26 mouse cellular contexts compared by ENCODE assay signal in the genomic region with DNA sequence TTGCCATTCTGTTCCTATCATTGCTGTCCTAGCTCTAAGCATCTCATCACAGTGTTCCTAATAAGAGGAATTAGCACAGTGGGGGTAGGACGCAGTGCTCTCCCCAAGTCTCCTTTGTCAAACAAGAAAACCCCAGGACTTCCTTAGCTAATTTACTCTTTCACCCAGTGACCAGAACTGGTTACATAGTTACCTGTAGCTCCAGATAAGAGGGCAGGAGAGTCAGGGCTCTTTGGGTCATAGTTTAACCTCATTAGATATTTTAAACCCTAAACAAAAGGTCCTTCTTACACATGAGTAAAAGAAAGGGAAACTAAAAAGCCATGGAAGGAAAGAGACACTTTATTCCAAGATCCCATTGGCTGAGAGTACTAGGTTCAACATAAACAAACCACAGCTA. TPM values are rescaled to one million over a fixed set of nuclear protein-coding genes. Genes with fewer than 3 reads are reported as not detected.
"Had no signal": no experiment of that assay in that cellular context is flagged by ENCODE, and none has a peak within 500 bp of the region (broad histone marks: within the 10 kb centered on the region; RNA-seq: fewer than 3 reads in every experiment).

No protein-coding gene starts in this region.

- DNase-seq: gastrocnemius, adult 2 months; gastrocnemius, postnatal 10 days; gastrocnemius, postnatal 25 days; heart, adult 18-20 months; heart, postnatal 10 days; heart, postnatal 36 days; kidney, adult 18-20 months; kidney, adult 9 months; kidney, postnatal 14 days; kidney, postnatal 4 days; liver; liver, embryonic 13.5 days had no signal

- H3K9me3 ChIP-seq: heart, embryonic 10.5 days; heart, embryonic 12.5 days; hindbrain, embryonic 13.5 days; hindbrain, embryonic 15.5 days; kidney, embryonic 15.5 days; limb, embryonic 10.5 days; limb, embryonic 12.5 days; liver, embryonic 13.5 days; liver, embryonic 15.5 days had no signal

- H3K27ac ChIP-seq: gastrocnemius, adult 2 months; heart, embryonic 10.5 days; hindbrain, embryonic 13.5 days; hindbrain, embryonic 15.5 days; hindbrain, postnatal 0 days; kidney, embryonic 15.5 days; kidney, postnatal 0 days; layer of hippocampus, adult 2 months; left cerebral cortex, adult 2 months; limb, embryonic 10.5 days; limb, embryonic 12.5 days; liver, embryonic 13.5 days; liver, embryonic 15.5 days had no signal

- H3K36me3 ChIP-seq: heart, embryonic 12.5 days; hindbrain, embryonic 13.5 days; hindbrain, embryonic 15.5 days; kidney, embryonic 15.5 days; limb, embryonic 10.5 days; limb, embryonic 12.5 days; liver, embryonic 13.5 days; liver, embryonic 15.5 days had no signal

- H3K4me3 ChIP-seq: gastrocnemius, adult 2 months; heart, embryonic 10.5 days; heart, embryonic 12.5 days; hindbrain, embryonic 13.5 days; hindbrain, embryonic 15.5 days; kidney, embryonic 15.5 days; layer of hippocampus, adult 2 months; left cerebral cortex, adult 2 months; limb, embryonic 10.5 days; limb, embryonic 12.5 days; liver, embryonic 13.5 days; liver, embryonic 15.5 days had no signal

- H3K27me3 ChIP-seq: heart, embryonic 12.5 days; hindbrain, embryonic 15.5 days; kidney, embryonic 15.5 days; limb, embryonic 12.5 days; liver, embryonic 13.5 days; liver, embryonic 15.5 days had no signal

- H3K4me2 ChIP-seq: heart, embryonic 12.5 days; hindbrain, embryonic 13.5 days; hindbrain, embryonic 15.5 days; kidney, embryonic 15.5 days; limb, embryonic 12.5 days; liver, embryonic 11.5 days; liver, embryonic 13.5 days; liver, embryonic 15.5 days had no signal

- H3K4me1 ChIP-seq: kidney, embryonic 15.5 days; limb, embryonic 10.5 days; limb, embryonic 12.5 days; liver, embryonic 13.5 days; liver, embryonic 15.5 days had no signal

- H3K9ac ChIP-seq: heart, embryonic 12.5 days; hindbrain, embryonic 13.5 days; hindbrain, embryonic 15.5 days; kidney, embryonic 15.5 days; limb, embryonic 12.5 days; liver, embryonic 13.5 days; liver, embryonic 15.5 days had no signal

- ATAC-seq: hindbrain, postnatal 0 days had no signal

RNA-seq across cellular contexts. Expression of a gene that starts 44.0 kb away (rescaled TPM):
- total RNA-seq: hematopoietic stem cell, adult 5-6 weeks had no signal
